Mouse (Mus musculus) A20 (cell line): Measurements from ENCODE around the gene Uhrf1bp1.
"Not testable (repeated sequence)": the region's sequence is repeated elsewhere in the genome, so short reads cannot be mapped to it uniquely, and the experiment has no call there.

Experiments used
- DNase-seq: peaks from one replicate; pipeline ENCODE4 v3.0.0-alpha.2; 2011; ENCODE audit warnings: low read depth, low spot score

The Uhrf1bp1 gene

DNA sequence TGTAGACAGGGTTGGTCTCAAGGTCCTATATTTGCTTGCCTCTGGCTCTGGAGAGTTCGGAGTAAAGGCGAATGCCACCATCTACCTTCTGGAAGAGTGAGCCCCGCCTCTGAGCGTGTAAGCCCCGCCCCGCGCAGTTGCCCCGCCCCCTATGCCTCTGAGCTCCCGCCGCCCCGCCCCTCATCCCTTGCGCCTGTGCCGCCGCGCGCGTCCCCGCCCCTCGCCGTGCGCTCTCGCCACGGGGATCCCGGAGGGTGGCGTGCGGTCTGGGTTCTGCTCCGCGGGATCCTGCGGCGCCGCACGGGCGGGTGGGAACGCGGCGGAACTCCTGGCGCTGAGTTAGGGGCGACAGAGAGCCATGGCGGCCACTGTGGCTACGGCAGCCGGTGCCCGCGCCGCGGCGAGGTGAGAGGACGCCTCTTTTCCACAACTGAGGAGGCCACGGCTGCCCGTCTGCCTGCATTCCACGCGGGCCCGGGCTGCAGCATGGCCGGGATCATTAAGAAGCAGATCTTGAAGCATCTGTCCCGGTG is at the start of gene Uhrf1bp1:
Uhrf1bp1 (plus strand) TSS at position 177 of the 533 bp plus-strand sequence.
- peak; percentile 88 for DNase-seq

DNA sequence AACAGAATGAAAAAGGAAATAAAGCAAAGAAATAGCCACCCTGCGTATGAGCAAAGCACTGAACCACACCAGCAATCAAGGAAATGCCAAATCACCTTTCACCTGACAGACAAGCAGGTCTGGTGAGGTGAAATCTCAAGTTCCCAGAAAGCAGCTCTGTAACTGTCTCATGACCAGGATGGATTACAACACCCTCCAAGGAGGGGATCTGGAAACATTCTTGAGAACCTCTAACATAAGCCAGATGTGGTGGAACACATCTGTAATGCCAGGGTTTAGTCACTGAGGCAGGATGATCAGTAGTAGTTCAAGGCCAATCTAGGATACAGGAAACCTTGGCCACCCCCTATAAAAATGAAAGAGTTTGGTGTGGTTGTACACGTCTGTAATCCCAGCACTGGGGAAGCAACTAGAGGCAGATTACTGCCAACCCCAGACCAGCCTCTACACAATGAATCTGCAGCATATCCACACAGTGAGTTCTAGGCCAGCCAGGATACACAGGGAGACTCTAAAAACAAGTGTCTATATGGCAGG is 48.6 kb upstream of the Uhrf1bp1 start:
- no peak for DNase-seq

GRCm38 (mm10) chr17:27810569-27811331 is 45.5 kb upstream of the Uhrf1bp1 start:
- no peak for DNase-seq

GRCm38 (mm10) chr17:27811980-27812379 is 44.3 kb upstream of the Uhrf1bp1 start:
- no peak for DNase-seq

GRCm38 (mm10) chr17:27814606-27815005 is 41.6 kb upstream of the Uhrf1bp1 start:
- DNase-seq = no peak

DNA sequence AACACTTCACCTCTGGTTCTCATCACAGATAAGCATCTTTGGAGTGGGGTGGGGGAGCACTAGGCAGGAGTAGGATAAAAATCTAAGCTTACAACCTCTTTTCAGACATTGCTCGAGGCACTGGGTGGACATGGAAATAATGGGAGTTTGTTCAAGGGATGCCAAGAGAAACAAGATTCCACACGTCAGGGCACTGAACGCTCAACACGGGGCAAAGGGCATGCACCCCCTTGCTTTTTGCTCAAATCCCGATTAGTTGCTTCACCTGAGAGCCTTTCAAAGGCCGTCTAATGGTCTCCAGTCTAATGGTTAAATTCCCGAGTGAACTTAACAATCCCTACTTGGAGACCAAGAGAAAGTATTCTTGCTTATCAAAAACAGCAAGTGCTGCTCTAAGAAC is 37.2 kb upstream of the Uhrf1bp1 start:
- DNase-seq = no peak

DNA sequence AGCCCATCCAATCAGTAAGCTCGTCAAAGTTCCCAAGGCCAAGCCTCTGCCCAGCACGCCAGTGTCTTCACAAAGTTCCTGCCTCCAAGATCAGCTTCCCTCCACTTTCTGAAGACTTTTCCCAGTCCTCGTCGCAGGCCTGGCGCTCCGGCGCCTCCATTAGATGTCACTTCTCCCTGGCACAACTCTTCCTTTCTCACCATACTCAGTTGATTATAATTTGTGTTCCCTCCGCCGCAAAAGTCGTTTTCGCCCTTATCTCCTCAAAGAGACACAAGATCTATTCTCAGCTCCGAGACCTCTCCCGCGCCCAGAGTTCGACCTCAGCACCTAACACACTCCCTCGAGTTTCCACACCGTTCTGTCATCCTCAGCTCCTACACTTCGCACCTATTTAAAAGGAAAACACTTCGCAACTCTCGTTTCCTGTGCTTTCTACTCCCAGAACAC is 36.7 kb upstream of the Uhrf1bp1 start:
- no peak for DNase-seq

DNA sequence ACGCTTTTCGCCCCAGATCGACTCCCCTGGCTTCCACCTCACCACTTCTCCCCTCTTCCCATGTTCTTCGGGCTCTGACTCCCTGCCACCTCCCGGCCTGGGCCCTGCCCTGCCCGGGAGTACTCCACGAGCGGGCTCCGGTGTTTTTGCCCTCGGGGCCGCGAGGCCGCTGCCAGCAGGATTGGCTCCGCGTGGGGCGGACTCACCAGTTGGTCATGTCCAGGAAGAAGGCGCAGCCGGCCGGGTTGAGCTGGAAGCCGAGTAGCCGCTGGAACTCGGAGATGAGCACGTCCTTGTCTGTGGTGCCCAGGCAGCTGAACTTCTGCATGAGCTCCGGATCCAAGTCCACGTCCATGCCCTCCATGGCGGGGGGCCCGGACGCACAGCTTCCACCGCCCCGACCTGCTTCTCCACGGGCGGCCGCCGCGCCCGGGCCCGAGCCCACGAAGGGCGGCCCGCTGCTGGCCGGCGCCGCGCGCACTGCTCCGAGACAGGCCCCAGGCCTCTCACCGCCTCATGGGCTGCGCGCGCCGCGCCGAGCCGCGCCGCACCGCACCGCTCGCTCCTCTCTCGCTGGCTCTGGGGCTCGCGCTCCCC is 36.2 kb upstream of the Uhrf1bp1 start:
- DNase-seq = peak; percentile 64

DNA sequence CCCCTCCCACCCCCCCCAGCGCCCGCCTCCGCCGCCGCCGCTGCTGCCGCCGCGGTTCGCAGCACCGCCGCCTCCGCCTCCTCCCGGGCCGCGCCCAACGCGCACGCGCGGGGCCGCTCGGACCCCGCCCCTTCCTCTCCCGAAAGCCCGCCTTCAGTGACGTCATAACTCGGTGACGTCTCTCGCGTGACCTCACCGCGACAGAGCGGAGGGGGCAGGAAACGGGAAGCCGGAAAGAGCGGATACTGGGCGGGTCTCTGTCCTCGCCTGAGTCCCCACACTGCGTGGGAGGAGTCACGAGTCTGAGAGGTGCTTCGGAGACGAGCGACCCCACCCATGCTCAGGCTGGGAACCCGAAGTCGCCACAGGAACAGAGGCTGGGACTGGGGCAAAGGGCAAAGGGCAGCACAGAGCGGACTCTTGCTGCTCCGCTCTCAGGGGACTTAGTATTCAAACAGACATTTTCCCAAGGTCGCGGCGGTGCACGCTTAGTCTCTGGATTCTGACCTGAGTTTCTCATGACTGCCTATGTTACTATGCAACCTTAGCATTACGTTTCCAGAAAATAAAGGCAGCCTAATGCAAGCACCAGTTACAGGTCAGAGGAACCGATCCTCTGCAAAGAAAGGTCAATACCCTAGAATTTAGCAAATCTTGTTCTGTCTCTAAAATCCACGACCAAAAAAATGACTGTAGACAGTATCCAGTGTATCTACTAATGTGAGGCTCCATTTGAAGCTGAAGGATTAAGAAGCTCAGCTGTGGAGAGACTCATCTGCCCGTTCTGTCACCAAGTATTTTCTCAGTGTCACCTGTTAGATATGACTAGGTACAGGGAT is 35.5 kb upstream of the Uhrf1bp1 start, which contains the start of gene D17Wsu92e:
D17Wsu92e (minus strand) TSS at position 81 of the 839 bp plus-strand sequence.
- DNase-seq = peak; percentile 100

GRCm38 (mm10) chr17:27821407-27822338 is 34.6 kb upstream of the Uhrf1bp1 start:
- no peak for DNase-seq

DNA sequence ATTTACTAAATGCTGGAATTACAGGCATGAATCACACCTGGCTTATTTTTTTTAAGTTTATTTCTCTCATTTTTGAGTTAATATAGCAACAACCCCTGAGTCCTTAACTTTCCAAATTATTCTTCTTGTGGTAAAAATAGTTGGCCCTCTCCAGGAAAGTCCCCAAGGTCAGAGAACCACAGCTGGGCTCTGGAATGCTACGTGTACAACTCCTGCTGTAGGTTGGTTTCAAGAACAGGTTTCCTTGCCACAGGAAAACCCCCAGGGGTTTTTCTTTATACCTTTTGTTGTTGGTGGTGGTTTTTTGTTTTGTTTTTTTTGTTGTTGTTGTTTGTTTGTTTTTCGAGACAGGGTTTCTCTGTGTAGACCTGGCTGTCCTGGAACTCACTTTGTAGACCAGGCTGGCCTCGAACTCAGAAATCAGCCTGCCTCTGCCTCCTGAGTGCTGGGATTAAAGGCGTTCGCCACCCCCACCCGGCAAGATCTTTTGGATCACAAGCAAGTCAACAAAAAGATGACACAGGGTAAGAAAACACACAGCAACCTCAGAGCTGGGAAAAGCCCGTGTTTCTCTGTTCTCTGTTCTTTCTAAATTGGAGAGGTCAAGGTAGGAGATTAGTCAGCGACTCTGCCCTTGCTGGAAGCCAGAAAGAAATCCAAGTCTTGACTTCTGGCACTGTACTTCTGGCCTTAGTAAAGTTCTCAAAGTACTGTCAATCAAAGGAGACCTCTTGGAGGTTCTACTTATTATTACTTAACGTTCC is 32.9 kb upstream of the Uhrf1bp1 start:
- DNase-seq = no peak

- DNase-seq = peak; percentile 68
These were observed 31.3 kb upstream of the Uhrf1bp1 start for GRCm38 (mm10) chr17:27824941-27825340.

DNA sequence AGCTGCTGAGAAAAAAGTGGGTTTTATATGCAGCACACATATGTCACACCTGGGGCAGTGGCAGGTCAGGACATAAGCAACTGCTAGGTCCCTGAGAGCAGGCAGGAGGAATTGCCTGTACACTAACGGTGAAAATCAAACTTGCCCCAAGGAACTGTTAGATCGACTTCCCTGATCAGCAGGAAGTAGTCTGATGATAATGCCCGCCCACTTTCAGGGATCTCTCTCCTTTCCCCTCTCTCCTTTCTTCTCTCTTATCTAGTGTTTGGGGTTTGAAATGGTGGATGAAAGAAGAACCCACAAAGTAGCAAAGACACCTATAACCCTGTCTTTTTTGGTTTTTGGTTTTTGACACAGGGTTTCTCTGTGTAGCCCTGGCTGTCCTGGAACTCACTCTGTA is 30.7 kb upstream of the Uhrf1bp1 start:
- peak; percentile 64 for DNase-seq

GRCm38 (mm10) chr17:27825984-27826905 is 30.0 kb upstream of the Uhrf1bp1 start:
- peak; percentile 92 for DNase-seq

GRCm38 (mm10) chr17:27826908-27827383 is 29.3 kb upstream of the Uhrf1bp1 start:
- DNase-seq = peak; percentile 86

GRCm38 (mm10) chr17:27827511-27827910 is 28.7 kb upstream of the Uhrf1bp1 start:
- DNase-seq = no peak

DNA sequence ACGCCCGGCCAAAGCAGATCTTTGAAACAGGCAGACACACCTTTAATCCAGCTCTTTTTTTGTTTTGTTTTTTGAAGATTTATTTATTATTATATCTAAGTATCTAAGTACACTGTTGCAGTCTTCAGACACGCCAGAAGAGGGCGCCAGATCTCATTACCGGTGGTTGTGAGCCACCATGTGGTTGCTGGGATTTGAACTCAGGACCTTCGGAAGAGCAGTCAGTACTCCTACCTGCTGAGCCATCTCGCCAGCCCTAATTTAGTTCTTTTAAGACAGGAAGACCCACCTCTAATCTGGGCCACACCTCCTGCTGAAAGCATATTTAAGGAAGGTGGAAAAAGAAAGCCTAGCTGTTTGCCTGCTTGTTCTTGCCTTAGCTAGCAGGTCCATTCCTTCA is 25.8 kb upstream of the Uhrf1bp1 start:
- DNase-seq = peak; percentile 58

- DNase-seq = not testable (repeated sequence)
These were observed 18.4 kb upstream of the Uhrf1bp1 start, which contains the start of gene Snrpc for GRCm38 (mm10) chr17:27837850-27838249. TSS of gene Snrpc (plus strand) at chr17:27838150.
